Mouse (Mus musculus): ENCODE measurements around the gene Gm9639. TPM values are rescaled to one million over a fixed set of nuclear protein-coding genes. Genes with fewer than 3 reads are reported as not detected.

The Gm9639 gene
- not detected in 2 replicates for polyA plus RNA-seq (2012)

DNA sequence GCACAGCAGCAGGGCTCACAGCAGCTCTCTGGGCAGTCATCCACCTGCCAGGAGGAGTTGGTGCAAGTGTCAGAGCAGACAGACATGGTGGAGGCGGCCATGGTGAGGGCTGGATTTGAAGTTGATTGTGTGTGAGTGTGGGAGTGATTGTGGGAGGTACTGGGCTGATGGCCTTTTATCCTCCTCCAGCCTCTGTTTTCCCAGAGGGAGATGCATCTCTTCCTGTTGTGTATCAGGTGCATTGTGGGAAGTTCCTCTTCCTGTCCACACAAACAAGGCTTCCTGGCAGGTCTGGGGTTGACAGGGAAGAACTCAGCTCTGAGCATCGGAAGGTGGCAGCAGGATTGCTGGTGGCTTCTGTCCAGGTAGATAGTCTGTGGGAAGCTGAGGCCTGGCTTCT is at the start of gene Gm9639:
Gm9639 (minus strand) TSS at position 101 of the 400 bp plus-strand sequence.

DNA sequence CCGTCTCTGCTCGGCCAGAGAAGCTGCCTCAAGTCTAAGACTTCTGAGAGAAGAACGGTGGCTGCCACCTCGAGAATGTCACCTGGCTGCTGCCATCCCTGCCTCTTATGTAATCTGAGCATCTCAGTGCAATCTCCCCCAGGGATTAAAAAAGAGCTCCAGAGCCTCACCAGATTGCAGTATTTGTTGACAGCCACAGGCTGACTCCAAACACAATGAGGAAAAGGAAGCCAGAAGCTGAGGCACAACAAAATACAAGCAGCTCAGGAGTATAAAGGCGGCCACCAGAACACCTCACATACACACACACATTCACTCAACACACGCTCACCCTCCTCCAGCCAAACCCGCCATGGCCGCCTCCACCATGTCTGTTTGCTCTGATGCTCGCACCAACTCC is 40.8 kb upstream of the Gm9639 start, which contains the start of gene Krtap10-10:
Krtap10-10 (plus strand) TSS at position 301 of the 400 bp plus-strand sequence.

DNA sequence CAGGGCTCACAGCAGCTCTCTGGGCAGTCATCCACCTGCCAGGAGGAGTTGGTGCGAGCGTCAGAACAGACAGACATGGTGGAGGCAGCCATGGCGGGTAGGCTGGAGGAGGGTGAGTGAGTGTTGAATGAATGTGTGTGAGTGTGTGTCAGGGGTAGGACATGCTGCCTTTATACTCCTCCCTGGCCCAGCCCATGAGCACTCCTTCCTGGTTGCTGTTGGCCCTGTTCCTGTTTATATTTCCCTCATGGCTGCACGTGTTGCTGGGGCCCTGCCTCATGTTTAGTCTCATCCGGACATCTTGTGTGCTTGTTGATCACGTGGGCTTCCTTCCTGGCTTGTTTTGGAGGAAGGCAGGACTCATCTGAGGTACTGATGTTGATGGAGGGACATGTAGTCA is 32.1 kb upstream of the Gm9639 start, which contains the start of gene Krtap10-4:
Krtap10-4 (minus strand) TSS at position 145 of the 400 bp plus-strand sequence.

DNA sequence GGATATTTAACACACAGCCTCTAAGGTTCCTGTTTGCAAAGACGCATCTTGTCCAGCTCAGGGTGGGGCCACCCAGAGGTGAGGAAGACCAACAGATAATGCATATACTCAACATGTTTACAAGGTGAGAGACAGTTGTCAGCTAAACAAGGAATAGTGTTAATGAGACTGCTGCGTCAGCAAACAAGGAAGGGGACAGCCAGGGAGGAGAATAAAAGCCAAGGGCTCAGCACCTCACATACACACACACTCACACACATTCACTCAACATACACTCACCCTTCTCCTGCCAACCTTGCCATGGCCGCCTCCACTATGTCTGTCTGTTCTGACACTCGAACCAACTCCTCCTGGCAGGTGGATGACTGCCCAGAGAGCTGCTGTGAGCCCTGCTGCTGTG is 19.5 kb upstream of the Gm9639 start, which contains the start of gene Gm2696:
Gm2696 (plus strand) TSS at position 301 of the 400 bp plus-strand sequence.

DNA sequence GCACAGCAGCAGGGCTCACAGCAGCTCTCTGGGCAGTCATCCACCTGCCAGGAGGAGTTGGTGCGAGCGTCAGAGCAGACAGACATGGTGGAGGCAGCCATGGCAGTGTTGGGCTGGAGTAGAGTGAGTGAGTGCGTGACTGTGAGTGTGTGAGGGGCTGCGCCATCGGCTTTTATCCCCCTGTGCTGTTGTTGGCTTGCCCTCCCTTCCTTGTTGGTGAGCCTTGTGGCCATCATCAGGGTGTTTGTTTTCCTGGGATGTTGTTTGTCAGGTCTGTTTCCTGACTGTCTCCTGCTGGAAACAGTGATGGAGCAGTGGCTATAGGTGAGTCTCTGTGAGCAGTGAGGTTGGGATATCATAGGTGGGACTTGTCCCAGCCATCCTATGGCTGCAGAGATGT is 16.9 kb upstream of the Gm9639 start, which contains the start of gene Gm9507:
Gm9507 (minus strand) TSS at position 101 of the 400 bp plus-strand sequence.

DNA sequence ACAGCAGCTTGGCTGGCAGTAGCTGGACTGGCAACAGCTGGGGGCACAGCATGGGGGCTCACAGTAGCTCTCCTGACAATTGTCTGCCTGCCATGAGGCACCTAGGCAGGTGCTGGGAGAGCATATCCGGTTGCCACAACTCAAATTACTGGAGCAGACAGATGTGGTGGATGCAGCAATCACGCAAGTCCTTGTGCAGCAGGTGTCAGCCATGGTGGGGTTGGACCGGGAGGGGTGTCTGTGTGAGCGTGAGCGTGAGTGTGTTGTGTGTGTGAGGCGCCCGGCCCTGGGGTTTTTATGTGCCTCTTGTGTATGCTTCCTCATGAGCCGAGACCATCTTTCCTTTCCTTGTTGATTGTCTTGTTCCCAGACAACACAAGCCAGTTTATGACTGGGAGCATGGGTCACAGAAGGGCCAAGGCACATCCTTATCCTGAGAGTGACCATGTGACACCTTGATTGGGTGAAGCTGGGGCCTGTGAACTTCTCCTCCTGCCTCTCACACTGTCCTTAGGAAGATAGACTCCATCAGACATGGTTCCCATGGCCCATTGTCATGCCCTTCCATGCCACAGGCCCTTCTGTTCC is 4.1 kb upstream of the Gm9639 start, which contains the start of gene Gm19668:
Gm19668 (minus strand) TSS at position 213 of the 588 bp plus-strand sequence.

DNA sequence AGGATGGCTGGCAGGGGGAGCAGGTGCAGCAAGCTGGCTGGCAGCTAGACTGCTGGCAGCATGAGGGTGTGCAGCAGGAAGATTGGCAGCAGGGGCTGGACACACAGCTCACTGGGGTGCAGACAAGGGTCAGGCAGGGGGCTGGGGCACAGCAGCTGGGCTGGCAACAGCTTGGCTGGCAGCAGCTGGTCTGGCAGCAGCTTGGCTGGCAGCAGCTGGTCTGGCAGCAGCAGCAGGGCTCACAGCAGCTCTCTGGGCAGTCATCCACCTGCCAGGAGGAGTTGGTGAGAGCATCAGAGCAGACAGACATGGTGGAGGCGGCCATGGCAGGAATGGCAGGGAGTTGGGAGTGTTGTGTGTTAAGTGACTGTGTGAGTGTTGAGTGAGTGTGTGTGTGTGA is 7.0 kb downstream of the Gm9639 start, which contains the start of gene Gm7137:
Gm7137 (minus strand) TSS at position 325 of the 400 bp plus-strand sequence.

DNA sequence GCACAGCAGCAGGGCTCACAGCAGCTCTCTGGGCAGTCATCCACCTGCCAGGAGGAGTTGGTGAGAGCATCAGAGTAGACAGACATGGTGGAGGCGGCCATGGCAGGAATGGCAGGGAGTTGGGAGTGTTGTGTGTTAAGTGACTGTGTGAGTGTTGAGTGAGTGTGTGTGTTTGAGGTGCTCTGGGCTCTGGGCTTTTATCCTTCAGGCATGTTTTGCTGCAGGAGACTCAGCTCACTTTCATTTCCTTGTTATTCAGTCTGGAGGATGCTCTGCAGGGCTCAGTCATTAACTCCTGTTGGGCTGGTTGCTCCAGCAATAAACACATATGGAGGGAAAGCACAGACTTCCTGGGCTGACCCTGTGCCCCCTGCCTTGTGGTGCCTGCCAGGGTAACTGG is 12.4 kb downstream of the Gm9639 start, which contains the start of gene Gm3250:
Gm3250 (minus strand) TSS at position 101 of the 400 bp plus-strand sequence.

DNA sequence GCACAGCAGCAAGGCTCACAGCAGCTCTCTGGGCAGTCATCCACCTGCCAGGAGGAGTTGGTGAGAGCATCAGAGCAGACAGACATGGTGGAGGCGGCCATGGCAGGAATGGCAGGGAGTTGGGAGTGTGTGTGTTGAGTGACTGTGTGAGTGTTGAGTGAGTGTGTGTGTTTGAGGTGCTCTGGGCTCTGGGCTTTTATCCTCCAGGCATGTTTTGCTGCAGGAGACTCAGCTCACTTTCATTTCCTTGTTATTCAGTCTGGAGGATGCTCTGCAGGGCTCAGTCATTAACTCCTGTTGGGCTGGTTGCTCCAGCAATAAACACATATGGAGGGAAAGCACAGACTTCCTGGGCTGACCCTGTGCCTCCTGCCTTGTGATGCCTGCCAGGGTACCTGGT is 18.0 kb downstream of the Gm9639 start, which contains the start of gene Gm7138:
Gm7138 (minus strand) TSS at position 101 of the 400 bp plus-strand sequence.

DNA sequence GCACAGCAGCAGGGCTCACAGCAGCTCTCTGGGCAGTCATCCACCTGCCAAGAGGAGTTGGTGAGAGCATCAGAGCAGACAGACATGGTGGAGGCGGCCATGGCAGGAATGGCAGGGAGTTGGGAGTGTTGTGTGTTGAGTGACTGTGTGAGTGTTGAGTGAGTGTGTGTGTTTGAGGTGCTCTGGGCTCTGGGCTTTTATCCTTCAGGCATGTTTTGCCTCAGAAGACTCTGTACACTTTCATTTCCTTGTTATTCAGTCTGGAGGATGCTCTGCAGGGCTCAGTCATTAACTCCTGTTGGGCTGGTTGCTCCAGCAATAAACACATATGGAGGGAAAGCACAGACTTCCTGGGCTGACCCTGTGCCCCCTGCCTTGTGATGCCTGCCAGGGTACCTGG is 23.7 kb downstream of the Gm9639 start, which contains the start of gene Gm3238:
Gm3238 (minus strand) TSS at position 101 of the 400 bp plus-strand sequence.

DNA sequence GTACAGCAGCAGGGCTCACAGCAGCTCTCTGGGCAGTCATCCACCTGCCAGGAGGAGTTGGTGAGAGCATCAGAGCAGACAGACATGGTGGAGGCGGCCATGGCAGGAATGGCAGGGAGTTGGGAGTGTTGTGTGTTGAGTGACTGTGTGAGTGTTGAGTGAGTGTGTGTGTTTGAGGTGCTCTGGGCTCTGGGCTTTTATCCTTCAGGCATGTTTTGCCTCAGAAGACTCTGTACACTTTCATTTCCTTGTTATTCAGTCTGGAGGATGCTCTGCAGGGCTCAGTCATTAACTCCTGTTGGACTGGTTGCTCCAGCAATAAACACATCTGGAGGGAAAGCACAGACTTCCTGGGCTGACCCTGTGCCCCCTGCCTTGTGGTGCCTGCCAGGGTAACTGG is 35.3 kb downstream of the Gm9639 start, which contains the start of gene Gm3233:
Gm3233 (minus strand) TSS at position 101 of the 400 bp plus-strand sequence.

DNA sequence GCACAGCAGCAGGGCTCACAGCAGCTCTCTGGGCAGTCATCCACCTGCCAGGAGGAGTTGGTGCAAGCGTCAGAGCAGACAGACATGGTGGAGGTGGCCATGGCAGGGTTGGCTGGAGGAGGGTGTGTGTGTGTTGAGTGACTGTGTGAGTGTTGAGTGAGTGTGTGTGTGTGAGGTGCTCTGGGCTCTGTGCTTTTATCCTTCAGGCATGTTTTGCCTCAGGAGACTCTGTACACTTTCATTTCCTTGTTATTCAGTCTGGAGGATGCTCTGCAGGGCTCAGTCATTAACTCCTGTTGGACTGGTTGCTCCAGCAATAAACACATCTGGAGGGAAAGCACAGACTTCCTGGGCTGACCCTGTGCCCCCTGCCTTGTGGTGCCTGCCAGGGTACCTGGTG is 43.6 kb downstream of the Gm9639 start, which contains the start of gene Gm9736:
Gm9736 (minus strand) TSS at position 101 of the 400 bp plus-strand sequence.

Other genes starting within 250 kb of the Gm9639 start
- gene Pttg1ip, start 213.4 kb downstream of the Gm9639 start, polyA plus RNA-seq (2012): 119 and 164 TPM in 2 replicates
- 207 and 270 TPM in 2 replicates for gene Sumo3, start 189.0 kb downstream of the Gm9639 start, polyA plus RNA-seq (2012)
- 2.6 TPM in 1 of 2 replicates, not detected in the other for gene Gm49325, start 188.9 kb downstream of the Gm9639 start, polyA plus RNA-seq (2012)
- gene Ube2g2, start 172.8 kb downstream of the Gm9639 start, polyA plus RNA-seq (2012): 43.2 and 45.3 TPM in 2 replicates
- 0.16 and 0.70 TPM in 2 replicates for gene Tspear, start 108.5 kb downstream of the Gm9639 start, polyA plus RNA-seq (2012)
- gene Gm19402, start 104.3 kb downstream of the Gm9639 start, polyA plus RNA-seq (2012): not detected in 2 replicates
- 0.09 TPM in 1 of 2 replicates, not detected in the other for gene Gm9508, start 97.8 kb downstream of the Gm9639 start, polyA plus RNA-seq (2012)
- not detected in 2 replicates for gene Gm10272, start 88.5 kb downstream of the Gm9639 start, polyA plus RNA-seq (2012)
- gene Gm10024, start 83.6 kb downstream of the Gm9639 start, polyA plus RNA-seq (2012): not detected in 2 replicates
- not detected in 2 replicates for gene Gm10142, start 79.3 kb downstream of the Gm9639 start, polyA plus RNA-seq (2012)
- not detected in 2 replicates for gene Krtap12-1, start 74.5 kb downstream of the Gm9639 start, polyA plus RNA-seq (2012)
- not detected in 2 replicates for gene Gm10100, start 68.6 kb downstream of the Gm9639 start, polyA plus RNA-seq (2012)
- gene Gm18596, start 52.4 kb downstream of the Gm9639 start, polyA plus RNA-seq (2012): not detected in 2 replicates
- not detected in 2 replicates for gene Gm9736, start 43.7 kb downstream of the Gm9639 start, polyA plus RNA-seq (2012)
- gene Gm3233, start 35.4 kb downstream of the Gm9639 start, polyA plus RNA-seq (2012): not detected in 2 replicates
- gene Gm3238, start 23.8 kb downstream of the Gm9639 start, polyA plus RNA-seq (2012): not detected in 2 replicates
- gene Gm7138, start 18.1 kb downstream of the Gm9639 start, polyA plus RNA-seq (2012): not detected in 2 replicates
- not detected in 2 replicates for gene Gm3250, start 12.5 kb downstream of the Gm9639 start, polyA plus RNA-seq (2012)
- gene Gm7137, start 6.9 kb downstream of the Gm9639 start, polyA plus RNA-seq (2012): not detected in 2 replicates
- gene Gm19668, start 4.1 kb upstream of the Gm9639 start, polyA plus RNA-seq (2012): not detected in 2 replicates
- not detected in 2 replicates for gene Gm9507, start 16.8 kb upstream of the Gm9639 start, polyA plus RNA-seq (2012)
- not detected in 2 replicates for gene Gm2696, start 19.6 kb upstream of the Gm9639 start, polyA plus RNA-seq (2012)
- not detected in 2 replicates for gene Krtap10-4, start 32.0 kb upstream of the Gm9639 start, polyA plus RNA-seq (2012)
- gene Krtap10-10, start 40.9 kb upstream of the Gm9639 start, polyA plus RNA-seq (2012): not detected in 2 replicates
- not detected in 2 replicates for gene Gm36176, start 51.7 kb upstream of the Gm9639 start, polyA plus RNA-seq (2012)
- gene Gm10318, start 57.8 kb upstream of the Gm9639 start, polyA plus RNA-seq (2012): 0.12 TPM in 1 of 2 replicates, not detected in the other
- gene Gm3285, start 66.9 kb upstream of the Gm9639 start, polyA plus RNA-seq (2012): not detected in 2 replicates
- 0.07 and 0.10 TPM in 2 replicates for gene Lrrc3, start 107.5 kb upstream of the Gm9639 start, polyA plus RNA-seq (2012)
- gene Trpm2, start 175.5 kb upstream of the Gm9639 start, polyA plus RNA-seq (2012): 1.8 and 3.2 TPM in 2 replicates
- gene 1810043G02Rik, start 183.4 kb upstream of the Gm9639 start, polyA plus RNA-seq (2012): 31.2 and 32.5 TPM in 2 replicates
- gene Pfkl, start 215.0 kb upstream of the Gm9639 start, polyA plus RNA-seq (2012): 92.4 and 96.4 TPM in 2 replicates
- 0.25 and 0.51 TPM in 2 replicates for gene Dnmt3l, start 246.9 kb upstream of the Gm9639 start, polyA plus RNA-seq (2012)
- gene Aire, start 248.5 kb upstream of the Gm9639 start, polyA plus RNA-seq (2012): 0.47 and 0.55 TPM in 2 replicates